Mouse (Mus musculus) left cerebral cortex, postnatal 14 days (tissue): ENCODE measurements around the gene Serpinb6c. TPM values are rescaled to one million over a fixed set of nuclear protein-coding genes. Genes with fewer than 3 reads are reported as not detected.

ENCODE experiments used
- total RNA-seq, 2 experiments: library from RNA; stranded (reverse); gene quantifications; 2 replicates each; pipeline ENCODE4 v1.2.3; 2021

The Serpinb6c gene
- total RNA-seq, 2 experiments from 2014 or later = 1.0 to 1.1 TPM

Other genes starting within 250 kb of the Serpinb6c start
- gene Serpinb6d, start 244.3 kb downstream of the Serpinb6c start, total RNA-seq = not detected
- not detected for gene Serpinb6e, start 62.3 kb downstream of the Serpinb6c start, total RNA-seq
- gene Nqo2, start 59.0 kb upstream of the Serpinb6c start, total RNA-seq = 1 to 10 TPM; 5.2 to 6.2 TPM
- 1 to 10 TPM; 6.2 to 8.1 TPM for gene Ripk1, start 96.7 kb upstream of the Serpinb6c start, total RNA-seq
- 10 to 100 TPM; 35.2 to 39.3 TPM for gene Serpinb6a, start 97.1 kb upstream of the Serpinb6c start, total RNA-seq
- gene Bphl, start 131.9 kb upstream of the Serpinb6c start, total RNA-seq = 10 to 100 TPM; 33.7 to 38.3 TPM
- gene Tubb2a, start 172.3 kb upstream of the Serpinb6c start, total RNA-seq = 1,000 to 10,000 TPM; 1,973 to 2,002 TPM
- gene Tubb2b, start 224.8 kb upstream of the Serpinb6c start, total RNA-seq = 100 to 1,000 TPM; 348 to 398 TPM